Mouse (Mus musculus): Measurements from ENCODE around the gene Hmga2.
"Not testable (repeated sequence)": the region's sequence is repeated elsewhere in the genome, so short reads cannot be mapped to it uniquely, and the experiment has no call there.

- not testable (repeated sequence) for TF ChIP-seq GATA1 (IDR thresholded peaks at IDR 0.05; ENCODE audit: borderline replicate concordance, low read length); FLI1 (IDR thresholded peaks at IDR 0.05; ENCODE audit: low read length)
Observed at GRCm38 (mm10) chr10:120338431-120338830, 137.8 kb downstream of the Hmga2 start.
